Mouse (Mus musculus) thymus, adult 2 months (tissue): ENCODE results near the gene Pdhx. TPM values are rescaled to one million over a fixed set of nuclear protein-coding genes. Genes with fewer than 3 reads are reported as not detected.

Source experiments
- DNase-seq: peaks from one replicate; pipeline ENCODE4 v3.0.0; 2021
- H3K27ac ChIP-seq: fragments of 200-500 bp; 2 replicates; pipeline ENCODE4 v1.5.1; 2012; ENCODE audit warnings: low read length, control low read depth; ENCODE audit not compliant: control insufficient read depth, insufficient read depth
- H3K27me3 ChIP-seq: fragments of 200-500 bp; 2 replicates; pipeline ENCODE4 v1.6.1; 2012; ENCODE audit warnings: mild to moderate bottlenecking, low read length, moderate library complexity, mixed read lengths; ENCODE audit not compliant: control insufficient read depth, insufficient read depth
- H3K36me3 ChIP-seq: fragments of 200-500 bp; 2 replicates; pipeline ENCODE4 v1.6.1; 2012; ENCODE audit warnings: mild to moderate bottlenecking, low read length, moderate library complexity; ENCODE audit not compliant: control insufficient read depth, insufficient read depth
- H3K4me1 ChIP-seq: fragments of 200-500 bp; replicated peaks from 2 replicates; pipeline ENCODE4 v1.6.1; 2012; ENCODE audit warnings: low read length; ENCODE audit not compliant: control insufficient read depth, insufficient read depth
- H3K4me3 ChIP-seq: fragments of 200-500 bp; 2 replicates; pipeline ENCODE4 v1.5.1; 2012; ENCODE audit warnings: mild to moderate bottlenecking, low read length, control low read depth, moderate library complexity; ENCODE audit not compliant: control insufficient read depth, insufficient read depth
- CTCF ChIP-seq: fragments of 200-500 bp; IDR thresholded peaks from 2 replicates; pipeline ENCODE4 v1.5.1; 2012; ENCODE audit warnings: mild to moderate bottlenecking, control low read depth, low read length, moderate library complexity, borderline replicate concordance; ENCODE audit not compliant: control insufficient read depth, poor library complexity, insufficient read depth; ENCODE audit errors: extremely low read depth
- POLR2A ChIP-seq: fragments of 200-500 bp; IDR thresholded peaks from 2 replicates; pipeline ENCODE4 v1.6.1; 2012; ENCODE audit warnings: mild to moderate bottlenecking, low read length, control low read depth, moderate library complexity; ENCODE audit not compliant: control insufficient read depth, poor library complexity, insufficient read depth; ENCODE audit errors: extremely low read depth
- WGBS: fragments of 180-500 bp; shearing (Covaris S2); methylation state at CpG from one replicate; pipeline ENCODE4 v1.1.7; 2018; 5-methylcytosine and 5-hydroxymethylcytosine counted together
- polyA plus RNA-seq: library from polyadenylated mRNA; depleted of rRNA; stranded (reverse); fragments of >200 nt; gene quantifications from 2 replicates; pipeline ENCODE4 v1.2.3, GENCODE M21; 2012

Pdhx gene
- polyA plus RNA-seq, 1 experiment, result 21.2 TPM

- Histone ChIP-seq H3K36me3 (peaks cover 3% of the 10 kb centered on the region; the same call in 1 of the 2 replicates), H3K4me3 (no peak overlapping the region), H3K27me3 (no peaks in the 10 kb centered on the region), H3K27ac (no peak overlapping the region), H3K4me1 (no peaks in the 10 kb centered on the region)
- DNase-seq, result no peak
- 97% methylated on average over 4 of the region's 4 CpGs for WGBS
- no peak for TF ChIP-seq POLR2A
- no peak for TF ChIP-seq CTCF
Observed at GRCm38 (mm10) chr2:103037831-103038230, 35.5 kb downstream of the Pdhx start.

GRCm38 (mm10) chr2:103022728-103023127, 50.6 kb downstream of the Pdhx start:
- H3K36me3 ChIP-seq, result no peaks in the 10 kb centered on the region
- peaks cover 2% of the 10 kb centered on the region; the same call in 1 of the 2 replicates for H3K4me1 ChIP-seq
- TF ChIP-seq POLR2A (no peak), CTCF (no peak)
- no peaks in the 10 kb centered on the region for H3K27me3 ChIP-seq
- 96% methylated on average over 3 of the region's 3 CpGs for whole genome bisulfite sequencing
- no peak for DNase-seq
- H3K4me3 ChIP-seq, result no peak overlapping the region
- H3K27ac ChIP-seq, result no peak overlapping the region

- Histone ChIP-seq H3K36me3 (no peaks in the 10 kb centered on the region), H3K27ac (no peak overlapping the region), H3K27me3 (no peaks in the 10 kb centered on the region), H3K4me1 (peaks cover 2% of the 10 kb centered on the region; the same call in 1 of the 2 replicates), H3K4me3 (no peak overlapping the region)
- no peak for DNase-seq
- TF ChIP-seq CTCF (no peak), POLR2A (no peak)
- whole genome bisulfite sequencing, result 94% methylated on average over 4 of the region's 4 CpGs
Observed at GRCm38 (mm10) chr2:103020191-103020987, 52.9 kb downstream of the Pdhx start.

GRCm38 (mm10) chr2:103018817-103019494, 54.4 kb downstream of the Pdhx start:
- no peaks in the 10 kb centered on the region for H3K36me3 ChIP-seq
- TF ChIP-seq POLR2A (no peak), CTCF (no peak)
- H3K27me3 ChIP-seq, result no peaks in the 10 kb centered on the region
- no peak overlapping the region for H3K4me3 ChIP-seq
- peaks cover 2% of the 10 kb centered on the region; the same call in 1 of the 2 replicates for H3K4me1 ChIP-seq
- WGBS, result 51% methylated on average over 9 of the region's 9 CpGs
- no peak overlapping the region for H3K27ac ChIP-seq
- DNase-seq, result no peak

- Histone ChIP-seq H3K4me3 (no peak overlapping the region), H3K27ac (no peak overlapping the region), H3K27me3 (no peaks in the 10 kb centered on the region), H3K36me3 (no peaks in the 10 kb centered on the region), H3K4me1 (peaks cover 2% of the 10 kb centered on the region; the same call in 1 of the 2 replicates)
- DNase-seq, result no peak
- no peak for TF ChIP-seq CTCF
- TF ChIP-seq POLR2A, result no peak
- WGBS, result 64% methylated on average over 2 of the region's 2 CpGs
Observed at GRCm38 (mm10) chr2:103017391-103017824, 55.9 kb downstream of the Pdhx start.

- Histone ChIP-seq H3K4me3 (no peak overlapping the region), H3K27ac (no peak overlapping the region), H3K27me3 (no peaks in the 10 kb centered on the region), H3K36me3 (no peaks in the 10 kb centered on the region), H3K4me1 (peaks cover 2% of the 10 kb centered on the region; the same call in 1 of the 2 replicates)
- no peak for TF ChIP-seq POLR2A
- DNase-seq, result no peak
Observed at GRCm38 (mm10) chr2:103016089-103016488, 57.2 kb downstream of the Pdhx start.
